ENCODE assay signal across 8 mouse cellular contexts in the genomic region with DNA sequence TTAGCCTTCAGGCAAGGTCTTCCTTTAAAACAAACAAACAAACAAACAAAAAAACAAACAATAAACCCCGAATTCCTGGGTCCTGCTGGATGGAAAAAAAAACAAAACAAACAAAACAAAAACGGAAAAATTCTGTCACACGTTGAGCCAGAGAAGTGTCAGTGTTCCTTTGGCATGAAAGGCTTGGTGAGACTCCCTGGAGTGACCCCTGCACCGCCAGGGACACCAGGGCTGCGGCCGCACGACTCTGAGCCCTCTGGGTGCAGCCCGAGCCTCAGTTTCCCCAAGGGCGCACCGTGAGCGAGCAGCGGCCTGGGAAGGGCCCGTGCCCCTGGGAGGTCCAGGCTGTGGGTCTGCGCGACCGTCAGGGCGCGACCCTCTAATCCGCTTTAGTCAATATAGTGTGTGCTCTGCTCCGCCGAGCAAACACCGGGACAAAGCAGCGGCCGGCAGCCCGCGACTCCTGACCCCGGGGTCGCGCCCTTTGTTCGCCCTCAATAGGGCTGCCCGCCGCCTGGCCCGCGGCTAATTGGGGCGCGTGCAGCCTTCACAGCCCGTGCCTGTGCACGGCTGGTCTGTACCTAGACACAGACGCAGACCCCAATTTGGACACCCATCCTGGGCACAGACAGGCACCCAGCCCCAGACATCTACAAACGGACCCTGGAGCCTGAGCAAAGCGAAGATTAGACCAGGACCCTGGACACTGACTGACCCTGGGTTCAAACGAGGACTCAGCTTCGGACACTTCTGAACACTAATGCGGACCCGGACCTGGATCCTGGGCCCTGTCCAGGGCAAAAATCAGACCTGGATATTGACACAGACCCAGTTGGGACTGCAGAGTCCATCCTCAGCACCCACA.
DNase-seq lines count a peak whose midpoint lies in the region; ATAC-seq and TF ChIP-seq lines count a peak whose summit lies in the region.

No protein-coding gene starts in this region.

- no peaks in the 10 kb centered on the region for H3K9me3 ChIP-seq in hindbrain, embryonic 13.5 days

- DNase-seq in cerebellum, adult 2 months: no peak
- DNase-seq in mesoderm, embryonic 11.5 days (ENCODE audit: low read depth, low spot score): peak; percentile 54
- no peak for DNase-seq in B cell, adult 2 months
- no peak for DNase-seq in thymus, postnatal 14 days
- no peak for DNase-seq in lung, adult 2 months

- H3K79me3 ChIP-seq in C2C12 (ENCODE audit: low read depth): peaks cover 98% of the 10 kb centered on the region

- TF ChIP-seq CTCF in cerebellum, adult 2 months (IDR thresholded peaks at IDR 0.05; ENCODE audit: borderline replicate concordance, insufficient read depth, low read depth, low read length): no peak
- no peak for TF ChIP-seq CTCF in C2C12 (IDR thresholded peaks at IDR 0.05; ENCODE audit: control insufficient read depth, insufficient read depth, insufficient read length)
- no peak for TF ChIP-seq CTCF in lung, adult 2 months (IDR thresholded peaks at IDR 0.05; ENCODE audit: insufficient read depth, low read length)

- peak overlapping the region; percentile 62 for H3K27ac ChIP-seq in cerebellum, adult 2 months (ENCODE audit: insufficient read depth, low read length)
- H3K27ac ChIP-seq in hindbrain, embryonic 13.5 days: no peak overlapping the region

- peak overlapping the region; percentile 35 for H3K4me2 ChIP-seq in hindbrain, embryonic 13.5 days

- peaks cover 56% of the 10 kb centered on the region for H3K36me3 ChIP-seq in C2C12 (ENCODE audit: control insufficient read depth, insufficient read depth)
- no peaks in the 10 kb centered on the region for H3K36me3 ChIP-seq in hindbrain, embryonic 13.5 days

- no peak for ATAC-seq in cerebellum, adult (ENCODE audit: insufficient number of reproducible peaks, low FRiP score, low TSS enrichment)
- no peak for ATAC-seq in hindbrain, embryonic 13.5 days (ENCODE audit: low FRiP score)

- peaks cover 41% of the 10 kb centered on the region for H3K4me1 ChIP-seq in cerebellum, adult 2 months (ENCODE audit: control insufficient read depth, insufficient read depth, low read length)
- peaks cover 29% of the 10 kb centered on the region for H3K4me1 ChIP-seq in hindbrain, embryonic 13.5 days (replicated peaks)
- peaks cover 17% of the 10 kb centered on the region for H3K4me1 ChIP-seq in lung, adult 2 months (ENCODE audit: control insufficient read depth, insufficient read depth, low read length)

- peaks cover 100% of the 10 kb centered on the region for H3K79me2 ChIP-seq in C2C12 (ENCODE audit: control insufficient read depth, insufficient read depth)

- peak overlapping the region; percentile 5 for H3K4me3 ChIP-seq in cerebellum, adult 2 months (replicated peaks; ENCODE audit: insufficient read depth, low read depth, low read length)
- no peak overlapping the region for H3K4me3 ChIP-seq in C2C12 (ENCODE audit: insufficient read depth, poor library complexity, severe bottlenecking)
- 0 out of 2 replicates have a peak overlapping the region, but pooled peaks have one; percentile 8 for H3K4me3 ChIP-seq in hindbrain, embryonic 13.5 days
- no peak overlapping the region for H3K4me3 ChIP-seq in lung, adult 2 months (replicated peaks; ENCODE audit: extremely low read depth, low read depth, low read length)

- H3ac ChIP-seq in C2C12 (ENCODE audit: control insufficient read depth, insufficient read length, low read depth): peak overlapping the region; percentile 0

- H3K27me3 ChIP-seq in cerebellum, adult 2 months (ENCODE audit: control insufficient read depth, insufficient read depth, low read length): no peaks in the 10 kb centered on the region
- H3K27me3 ChIP-seq in C2C12 (ENCODE audit: control insufficient read depth, insufficient read depth, insufficient read length): no peaks in the 10 kb centered on the region
- H3K27me3 ChIP-seq in hindbrain, embryonic 13.5 days: peaks cover 93% of the 10 kb centered on the region

- 21% methylated on average over 45 of the region's 45 CpGs for WGBS in cerebellum, adult 2 months
- 10% methylated on average over 42 of the region's 45 CpGs for WGBS in hindbrain, embryonic 13.5 days
- 56% methylated on average over 45 of the region's 45 CpGs for WGBS in lung, adult 2 months

- no peak for TF ChIP-seq POLR2A in cerebellum, adult 2 months (IDR thresholded peaks at IDR 0.05; ENCODE audit: borderline replicate concordance, insufficient read depth, low read length)
- TF ChIP-seq POLR2A in lung, adult 2 months (IDR thresholded peaks at IDR 0.05; ENCODE audit: borderline replicate concordance, extremely low read depth, low read depth, low read length): no peak

- H3K9ac ChIP-seq in hindbrain, embryonic 13.5 days: peak overlapping the region; percentile 53

TF ChIP-seq in C2C12, 6 proteins besides CTCF, POLR2A, EP300 and RAD21:
- TF ChIP-seq MYOG (IDR thresholded peaks at IDR 0.05; ENCODE audit: control insufficient read depth, extremely low read depth, insufficient read length) (no peak), MAX (IDR thresholded peaks at IDR 0.05) (no peak), USF1 (IDR thresholded peaks at IDR 0.05; ENCODE audit: low read depth) (no peak)

Comparison
In these comparisons a context has a peak if more than half of its experiments do, and no peak if none do; other contexts are left out.
1. H3K4me3 ChIP-seq: peak in cerebellum, adult 2 months (single experiment) and hindbrain, embryonic 13.5 days (single experiment); none in C2C12 (single experiment) and lung, adult 2 months (single experiment).